Mouse (Mus musculus): Measurements from ENCODE around the gene Rfx7. TPM values are rescaled to one million over a fixed set of nuclear protein-coding genes. Genes with fewer than 3 reads are reported as not detected.

The Rfx7 gene
- total and polyA plus RNA-seq, 2 experiments from 2014 or later, result 12.2 to 48.2 TPM

GRCm38 (mm10) chr9:72628591-72628990 lies 96.6 kb downstream of the Rfx7 start:
- no peak overlapping the region for H3K4me2 ChIP-seq (ENCODE audit: low read depth, low read length, poor library complexity, severe bottlenecking)
- DNase-seq (ENCODE audit: low spot score), result peak; percentile 68
- no peak for TF ChIP-seq CTCF (IDR thresholded peaks at IDR 0.05)
- H3K9ac ChIP-seq (replicated peaks; ENCODE audit: low read length, poor library complexity, severe bottlenecking), result no peak overlapping the region
- no peaks in the 10 kb centered on the region for H3K36me3 ChIP-seq (ENCODE audit: insufficient read depth, low read length)
- 21% methylated on average over 2 of the region's 2 CpGs for WGBS
- H3K27me3 ChIP-seq (ENCODE audit: insufficient read depth, low read length), result no peaks in the 10 kb centered on the region
- no peak overlapping the region for H3K27ac ChIP-seq (ENCODE audit: low read depth, low read length)
- H3K9me3 ChIP-seq (ENCODE audit: low read length), result no peaks in the 10 kb centered on the region
- no peak for ATAC-seq (ENCODE audit: low FRiP score)
- H3K4me1 ChIP-seq (ENCODE audit: insufficient read depth, low read length), result no peaks in the 10 kb centered on the region
- no peak overlapping the region for H3K4me3 ChIP-seq (ENCODE audit: low read depth, low read length)

GRCm38 (mm10) chr9:72632198-72632597 lies 100.2 kb downstream of the Rfx7 start:
- H3K4me3 ChIP-seq (ENCODE audit: low read depth, low read length), result no peak overlapping the region
- DNase-seq (ENCODE audit: low spot score) (no peak), ATAC-seq (ENCODE audit: low FRiP score) (no peak)
- H3K27ac ChIP-seq (ENCODE audit: low read depth, low read length), result no peak overlapping the region
- H3K4me1 ChIP-seq (ENCODE audit: insufficient read depth, low read length), result no peaks in the 10 kb centered on the region
- no peak for TF ChIP-seq CTCF (IDR thresholded peaks at IDR 0.05)
- no peak overlapping the region for H3K4me2 ChIP-seq (ENCODE audit: low read depth, low read length, poor library complexity, severe bottlenecking)
- no peaks in the 10 kb centered on the region for H3K36me3 ChIP-seq (ENCODE audit: insufficient read depth, low read length)
- no peaks in the 10 kb centered on the region for H3K27me3 ChIP-seq (ENCODE audit: insufficient read depth, low read length)
- no peak overlapping the region for H3K9ac ChIP-seq (replicated peaks; ENCODE audit: low read length, poor library complexity, severe bottlenecking)
- H3K9me3 ChIP-seq (ENCODE audit: low read length), result no peaks in the 10 kb centered on the region
- WGBS, result 79% methylated on average over 1 of the region's 1 CpGs

- Histone ChIP-seq H3K36me3 (ENCODE audit: insufficient read depth, low read length) (no peaks in the 10 kb centered on the region), H3K9me3 (ENCODE audit: low read length) (no peaks in the 10 kb centered on the region), H3K4me1 (ENCODE audit: insufficient read depth, low read length) (no peaks in the 10 kb centered on the region; the same call in 1 of the 2 replicates), H3K27me3 (ENCODE audit: insufficient read depth, low read length) (no peaks in the 10 kb centered on the region), H3K9ac (replicated peaks; ENCODE audit: low read length, poor library complexity, severe bottlenecking) (no peak overlapping the region), H3K4me2 (ENCODE audit: low read depth, low read length, poor library complexity, severe bottlenecking) (no peak overlapping the region), H3K4me3 (ENCODE audit: low read depth, low read length) (no peak overlapping the region), H3K27ac (ENCODE audit: low read depth, low read length) (no peak overlapping the region)
- ATAC-seq (ENCODE audit: low FRiP score), result no peak
- DNase-seq (ENCODE audit: low spot score), result peak; percentile 76
- peak; percentile 86 for TF ChIP-seq CTCF (IDR thresholded peaks at IDR 0.05)
These were observed 103.1 kb downstream of the Rfx7 start for GRCm38 (mm10) chr9:72635134-72635533.

GRCm38 (mm10) chr9:72636547-72636946 lies 104.5 kb downstream of the Rfx7 start:
- Histone ChIP-seq H3K4me2 (ENCODE audit: low read depth, low read length, poor library complexity, severe bottlenecking) (no peak overlapping the region), H3K27ac (ENCODE audit: low read depth, low read length) (no peak overlapping the region), H3K9me3 (ENCODE audit: low read length) (no peaks in the 10 kb centered on the region), H3K4me1 (ENCODE audit: insufficient read depth, low read length) (no peaks in the 10 kb centered on the region; the same call in 1 of the 2 replicates), H3K36me3 (ENCODE audit: insufficient read depth, low read length) (no peaks in the 10 kb centered on the region), H3K27me3 (ENCODE audit: insufficient read depth, low read length) (no peaks in the 10 kb centered on the region), H3K9ac (replicated peaks; ENCODE audit: low read length, poor library complexity, severe bottlenecking) (no peak overlapping the region), H3K4me3 (ENCODE audit: low read depth, low read length) (no peak overlapping the region)
- no peak for ATAC-seq (ENCODE audit: low FRiP score)
- no peak for TF ChIP-seq CTCF (IDR thresholded peaks at IDR 0.05)
- 88% methylated on average over 7 of the region's 7 CpGs for WGBS
- no peak for DNase-seq (ENCODE audit: low spot score)

GRCm38 (mm10) chr9:72637243-72637642 lies 105.2 kb downstream of the Rfx7 start:
- H3K9ac ChIP-seq (replicated peaks; ENCODE audit: low read length, poor library complexity, severe bottlenecking), result no peak overlapping the region
- no peaks in the 10 kb centered on the region for H3K9me3 ChIP-seq (ENCODE audit: low read length)
- WGBS, result 84% methylated on average over 8 of the region's 8 CpGs
- H3K27me3 ChIP-seq (ENCODE audit: insufficient read depth, low read length), result no peaks in the 10 kb centered on the region
- TF ChIP-seq CTCF (IDR thresholded peaks at IDR 0.05), result no peak
- H3K36me3 ChIP-seq (ENCODE audit: insufficient read depth, low read length), result no peaks in the 10 kb centered on the region
- H3K4me3 ChIP-seq (ENCODE audit: low read depth, low read length), result no peak overlapping the region
- no peaks in the 10 kb centered on the region; the same call in 1 of the 2 replicates for H3K4me1 ChIP-seq (ENCODE audit: insufficient read depth, low read length)
- DNase-seq (ENCODE audit: low spot score) (no peak), ATAC-seq (ENCODE audit: low FRiP score) (no peak)
- no peak overlapping the region for H3K4me2 ChIP-seq (ENCODE audit: low read depth, low read length, poor library complexity, severe bottlenecking)
- no peak overlapping the region for H3K27ac ChIP-seq (ENCODE audit: low read depth, low read length)

GRCm38 (mm10) chr9:72638951-72639842 lies 107.2 kb downstream of the Rfx7 start:
- Histone ChIP-seq H3K9me3 (ENCODE audit: low read length) (no peaks in the 10 kb centered on the region), H3K4me1 (ENCODE audit: insufficient read depth, low read length) (no peaks in the 10 kb centered on the region; the same call in 1 of the 2 replicates), H3K4me3 (ENCODE audit: low read depth, low read length) (peak overlapping the region; percentile 24), H3K36me3 (ENCODE audit: insufficient read depth, low read length) (no peaks in the 10 kb centered on the region), H3K9ac (replicated peaks; ENCODE audit: low read length, poor library complexity, severe bottlenecking) (0 out of 2 replicates have a peak overlapping the region, but pooled peaks have one; percentile 33), H3K27ac (ENCODE audit: low read depth, low read length) (peak overlapping the region; percentile 83), H3K27me3 (ENCODE audit: insufficient read depth, low read length) (no peaks in the 10 kb centered on the region), H3K4me2 (ENCODE audit: low read depth, low read length, poor library complexity, severe bottlenecking) (peak overlapping the region; percentile 45)
- 26% methylated on average over 9 of the region's 9 CpGs for WGBS
- DNase-seq (ENCODE audit: low spot score), result peak; percentile 78
- TF ChIP-seq CTCF (IDR thresholded peaks at IDR 0.05), result no peak
- ATAC-seq (ENCODE audit: low FRiP score), result peak; percentile 83

Measured in midbrain, postnatal 0 days (tissue).